Mouse (Mus musculus) Patski (cell line): ENCODE results near the gene Slc44a5. TPM values are rescaled to one million over a fixed set of nuclear protein-coding genes. Genes with fewer than 3 reads are reported as not detected.

Source experiments
- ATAC-seq: fragments of 100-300 bp; one replicate; pipeline ENCODE4 v1.8.0; 2021
- CTCF ChIA-PET: fragments of 350-600 bp; sonication (Branson Sonifier 250); formaldehyde crosslinking; loops from one replicate; lab custom pipeline; 2022; ENCODE audit warnings: inconsistent platforms; lab: Charles Lee
- POLR2A ChIA-PET: fragments of 350-600 bp; sonication (Branson Sonifier 250); formaldehyde crosslinking; loops from one replicate; lab custom pipeline; 2022; ENCODE audit warnings: antibody characterized with exemption, inconsistent platforms; lab: Charles Lee
- DNase-seq: peaks from one replicate; pipeline ENCODE4 v3.0.0-alpha.2; 2011; ENCODE audit warnings: low read depth, low spot score
- H3K27me3 ChIP-seq: fragments of 371-371 bp; one replicate; pipeline ENCODE4 v1.5.1; 2021
- CTCF ChIP-seq: fragments of 100-300 bp; IDR thresholded peaks from one replicate; pipeline ENCODE4 v1.5.1; 2021
- in situ Hi-C: fragments of 300-500 bp; cut with MboI; formaldehyde crosslinking; loops from 3 replicates; pipeline ENCODE4 v1.11.1; 2018; ENCODE audit warnings: low pct_unique_long_range_greater_than_20kb, mixed read lengths
- polyA plus RNA-seq: library from polyadenylated mRNA; unstranded; gene quantifications from one replicate; pipeline ENCODE4 v1.2.3, GENCODE M21; 2021

Gene Slc44a5
- polyA plus RNA-seq, 1 experiment from 2014 or later: 5.0 TPM

DNA sequence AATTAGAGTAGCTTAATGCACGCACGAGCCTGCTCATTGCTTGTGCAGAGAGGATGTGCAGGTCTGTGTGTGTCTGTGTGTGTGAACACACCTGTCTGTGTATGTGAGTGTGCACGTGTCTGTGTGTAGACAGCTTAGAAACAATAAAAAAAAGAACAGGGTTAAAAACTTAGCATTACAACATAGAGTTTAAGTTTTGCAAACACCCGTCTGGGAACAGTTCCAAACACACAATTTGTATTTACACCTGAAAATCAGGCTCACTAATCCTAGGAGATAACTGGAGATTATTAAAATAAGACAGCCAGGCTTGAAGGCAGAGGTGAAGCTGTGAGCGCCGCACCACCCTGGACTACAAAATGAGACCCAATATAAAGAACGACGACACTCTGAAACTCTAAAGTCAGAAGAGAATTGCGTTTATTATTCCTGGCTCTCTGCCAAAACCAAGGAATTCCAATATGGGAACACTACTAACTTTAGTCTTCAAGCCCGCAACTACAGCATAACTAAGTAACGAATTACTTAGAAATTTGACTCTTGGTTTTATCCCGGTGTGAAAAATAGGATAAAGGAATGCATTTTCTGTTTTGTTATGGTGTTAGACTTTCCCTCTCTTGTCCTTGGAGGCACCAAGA is 30.1 kb upstream of the Slc44a5 start:
- CTCF ChIA-PET: interaction anchor here (1.0 to 2.4 kb wide), 3 partner anchors 18 to 25 kb away, joined by 3 to 12 read pairs (median 3); no protein-coding TSS in a partner anchor
- no peak for ATAC-seq
- POLR2A ChIA-PET: interaction anchor here (1.0 to 1.4 kb wide), 4 partner anchors 10 to 283 kb away, joined by 3 to 5 read pairs (median 3); no protein-coding TSS in a partner anchor
- no peaks in the 10 kb centered on the region for H3K27me3 ChIP-seq
- TF ChIP-seq CTCF: no peak
- DNase-seq: no peak
- in situ Hi-C loops: no loop called here

- H3K27me3 ChIP-seq: no peaks in the 10 kb centered on the region
- in situ Hi-C loops: no loop called here
- no peak for TF ChIP-seq CTCF
- DNase-seq (no peak), ATAC-seq (peak; percentile 68)
- POLR2A ChIA-PET: interaction anchor here (1.0 to 1.6 kb wide), 5 partner anchors 9 to 91 kb away, joined by 3 to 5 read pairs (median 3); no protein-coding TSS in a partner anchor
- CTCF ChIA-PET: interaction anchor here (1.6 kb wide), 1 partner anchor 11 kb away, joined by 7 read pairs; no protein-coding TSS in a partner anchor
These were observed 29.3 kb upstream of the Slc44a5 start for GRCm38 (mm10) chr3:153943901-153944334.

DNA sequence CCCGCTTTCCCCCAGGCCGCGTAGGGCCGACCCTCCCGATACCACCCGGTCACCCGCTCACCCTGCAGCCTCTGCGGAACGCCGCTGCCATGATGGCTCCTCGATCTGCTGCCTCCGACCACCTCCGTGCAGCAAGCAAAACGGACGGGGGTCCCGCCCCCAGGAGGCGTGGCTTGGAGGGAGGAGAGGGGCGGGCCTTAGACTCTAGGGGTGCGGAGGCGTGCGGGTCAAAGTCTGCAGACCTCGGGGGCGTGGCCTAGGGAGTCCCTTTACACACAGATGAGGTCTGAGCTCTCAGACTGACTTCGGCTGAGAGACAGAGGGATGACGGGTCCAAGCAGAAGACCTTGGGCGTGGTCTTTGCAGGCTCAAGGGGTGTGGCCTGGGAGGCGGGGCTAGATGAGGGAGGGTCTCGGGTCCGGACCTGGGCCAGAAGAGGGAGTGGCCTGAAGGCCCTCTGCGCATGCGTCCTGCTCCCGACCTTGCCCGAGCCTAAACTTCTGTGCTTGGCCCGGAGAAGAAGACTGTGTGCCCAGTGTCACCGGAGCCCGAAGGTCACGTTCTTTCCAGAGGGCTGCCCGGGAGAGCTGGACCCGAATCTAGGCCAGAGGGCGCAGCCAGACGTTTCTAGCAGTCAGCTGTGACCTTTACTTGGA is 28.8 kb upstream of the Slc44a5 start, which contains the start of gene Acadm:
TSS of gene Acadm (minus strand) at position 298 of the 656 bp plus-strand sequence.
- no peaks in the 10 kb centered on the region for H3K27me3 ChIP-seq
- ATAC-seq (peak; percentile 98), DNase-seq (peak; percentile 99)
- in situ Hi-C loops: no loop called here
- POLR2A ChIA-PET: interaction anchor here (0.6 to 1.6 kb wide), 5 partner anchors 13 to 92 kb away, joined by 3 to 5 read pairs (median 4); no protein-coding TSS in a partner anchor
- CTCF ChIA-PET: interaction anchor here (0.9 to 7.0 kb wide), 5 partner anchors 10 to 282 kb away, joined by 3 to 64 read pairs (median 3); no protein-coding TSS in a partner anchor
- TF ChIP-seq CTCF: no peak

- in situ Hi-C loops: no loop called here
- H3K27me3 ChIP-seq: peaks cover 4% of the 10 kb centered on the region
- no peak for DNase-seq
- ChIA-PET POLR2A (interaction anchor here (0.6 to 0.7 kb wide), 2 partner anchors 11 to 176 kb away, joined by 3 to 8 read pairs; no protein-coding TSS in a partner anchor), CTCF (interaction anchor here (1.8 to 7.0 kb wide), 2 partner anchors 13 to 34 kb away, joined by 5 to 64 read pairs; partner anchors contain the start of gene Rabggtb)
- TF ChIP-seq CTCF: no peak
- no peak for ATAC-seq
These were observed 26.0 kb upstream of the Slc44a5 start for GRCm38 (mm10) chr3:153947271-153947670.

GRCm38 (mm10) chr3:153948176-153948575 is 25.1 kb upstream of the Slc44a5 start:
- ATAC-seq (no peak), DNase-seq (no peak)
- no peak for TF ChIP-seq CTCF
- ChIA-PET CTCF (interaction anchor here (0.9 to 7.0 kb wide), 5 partner anchors 12 to 278 kb away, joined by 3 to 64 read pairs (median 5); partner anchors contain the start of gene Rabggtb), POLR2A (no interaction called here)
- H3K27me3 ChIP-seq: peaks cover 4% of the 10 kb centered on the region
- in situ Hi-C loops: no loop called here

DNA sequence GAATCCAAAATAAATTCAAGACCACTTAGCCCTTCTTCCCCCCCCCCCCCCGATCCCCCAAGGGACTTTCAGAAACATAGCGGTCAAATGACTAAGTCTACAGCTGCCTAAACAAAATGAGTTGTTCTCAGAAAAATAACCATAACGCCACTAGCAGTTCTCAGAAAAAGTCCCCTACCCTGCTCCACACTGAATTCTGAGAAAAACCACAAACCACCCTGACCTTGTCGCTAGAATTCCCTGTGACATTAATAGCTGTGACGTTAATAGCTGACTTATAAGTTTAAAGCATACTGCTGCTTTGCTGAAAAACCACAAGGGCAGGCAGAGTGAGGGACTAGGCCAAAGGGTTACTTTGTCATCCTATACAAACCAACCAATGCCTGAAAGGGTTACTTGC is 15.3 kb upstream of the Slc44a5 start:
- in situ Hi-C loops: loop anchor here (10.0 kb wide), 1 partner anchor 617 kb away; no protein-coding TSS in a partner anchor
- ATAC-seq: no peak
- ChIA-PET POLR2A (interaction anchor here (0.7 to 1.6 kb wide), 2 partner anchors 11 to 13 kb away, joined by 3 to 5 read pairs; no protein-coding TSS in a partner anchor), CTCF (interaction anchor here (1.1 to 7.2 kb wide), 4 partner anchors 10 to 268 kb away, joined by 3 to 64 read pairs (median 39); partner anchors contain the start of gene Acadm)
- no peak for TF ChIP-seq CTCF
- peaks cover 5% of the 10 kb centered on the region for H3K27me3 ChIP-seq
- DNase-seq: no peak

DNA sequence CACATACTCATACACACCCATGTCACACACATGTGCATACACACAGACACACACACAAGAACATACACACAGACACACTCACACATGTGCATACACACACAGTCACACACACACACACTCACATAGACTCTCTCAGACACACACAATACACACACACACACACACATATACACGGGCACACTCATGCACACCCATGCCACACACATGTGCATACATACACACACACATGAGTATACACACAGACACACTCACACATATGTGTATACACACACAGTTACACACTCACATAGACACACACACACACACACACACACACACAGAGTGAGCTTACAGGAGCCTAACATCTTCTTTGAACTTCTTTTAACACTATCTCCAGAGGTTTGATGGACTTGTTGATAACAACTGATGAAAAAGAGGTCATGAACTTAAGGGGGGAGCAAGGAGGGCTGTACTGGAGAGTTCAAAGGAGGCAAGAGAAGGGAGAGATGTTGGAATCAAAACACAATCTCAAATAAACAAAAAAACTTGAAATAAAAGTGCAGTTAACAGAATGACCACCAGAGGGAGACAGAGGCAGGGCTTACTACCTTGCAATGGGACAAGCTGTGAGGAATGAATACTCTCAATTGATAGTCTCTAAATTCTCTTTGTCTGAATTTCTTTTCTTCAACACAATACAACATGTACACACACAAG is 14.1 kb upstream of the Slc44a5 start:
- peaks cover 5% of the 10 kb centered on the region for H3K27me3 ChIP-seq
- ChIA-PET POLR2A (no interaction called here), CTCF (interaction anchor here (0.8 to 7.2 kb wide), 11 partner anchors 9 to 635 kb away, joined by 3 to 64 read pairs (median 6); partner anchors contain the start of gene Acadm)
- peak; percentile 52 for ATAC-seq
- DNase-seq: no peak
- in situ Hi-C loops: loop anchor here (10.0 kb wide), 1 partner anchor 616 kb away; no protein-coding TSS in a partner anchor
- peak; percentile 85 for TF ChIP-seq CTCF

- H3K27me3 ChIP-seq: peaks cover 5% of the 10 kb centered on the region
- ATAC-seq: no peak
- DNase-seq: no peak
- no peak for TF ChIP-seq CTCF
- ChIA-PET CTCF (interaction anchor here (0.8 to 7.2 kb wide), 12 partner anchors 9 to 635 kb away, joined by 3 to 64 read pairs (median 4); partner anchors contain the start of gene Acadm), POLR2A (no interaction called here)
- in situ Hi-C loops: loop anchor here (5.0 to 10.0 kb wide), 2 partner anchors 268 to 615 kb away; no protein-coding TSS in a partner anchor
These were observed 13.5 kb upstream of the Slc44a5 start for GRCm38 (mm10) chr3:153959731-153960207.

GRCm38 (mm10) chr3:153960884-153961283 is 12.4 kb upstream of the Slc44a5 start:
- DNase-seq: no peak
- peaks cover 5% of the 10 kb centered on the region for H3K27me3 ChIP-seq
- in situ Hi-C loops: loop anchor here (5.0 kb wide), 1 partner anchor 266 kb away; no protein-coding TSS in a partner anchor
- no peak for TF ChIP-seq CTCF
- ATAC-seq: no peak
- POLR2A ChIA-PET: interaction anchor here (0.8 to 1.1 kb wide), 2 partner anchors 23 to 266 kb away, joined by 3 read pairs; no protein-coding TSS in a partner anchor
- CTCF ChIA-PET: interaction anchor here (0.7 to 7.2 kb wide), 10 partner anchors 8 to 270 kb away, joined by 3 to 64 read pairs (median 7); partner anchors contain the start of gene Acadm
